Mouse (Mus musculus): Measurements from ENCODE around the gene Cuta.
A peak's percentile ranks its signal among the peaks of the same experiment; 100 is the strongest.
"Not testable (repeated sequence)": the region's sequence is repeated elsewhere in the genome, so short reads cannot be mapped to it uniquely, and the experiment has no call there.

Cuta gene

GRCm38 (mm10) chr17:26939178-26939972 lies at the start of gene Cuta:
Cuta (minus strand) TSS chr17:26939569.
- peak; percentile 100 for DNase-seq

- DNase-seq, result no peak
Observed at GRCm38 (mm10) chr17:26985503-26986179, 46.3 kb upstream of the Cuta start.

- DNase-seq, result no peak
Observed at GRCm38 (mm10) chr17:26983382-26983781, 44.0 kb upstream of the Cuta start.

DNA sequence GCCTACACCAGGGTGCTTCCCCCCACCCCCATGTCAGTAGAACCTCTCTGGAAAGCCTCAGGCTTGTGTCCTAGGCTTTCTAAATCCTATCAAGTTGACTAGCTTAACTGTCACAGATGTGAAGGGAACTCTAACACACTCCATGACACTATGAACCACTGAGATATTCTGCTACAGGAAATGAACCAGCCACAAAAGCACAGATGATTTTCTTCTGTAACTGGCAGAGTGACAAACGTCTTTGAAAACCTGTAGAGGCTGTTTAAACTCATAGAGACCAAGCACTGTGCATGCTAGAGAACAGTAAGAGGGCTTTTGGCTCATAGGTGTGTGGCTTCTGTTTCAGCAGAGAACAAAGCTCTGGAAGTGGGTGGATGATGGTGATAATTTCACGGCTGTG lies 41.7 kb upstream of the Cuta start:
- no peak for DNase-seq

DNA sequence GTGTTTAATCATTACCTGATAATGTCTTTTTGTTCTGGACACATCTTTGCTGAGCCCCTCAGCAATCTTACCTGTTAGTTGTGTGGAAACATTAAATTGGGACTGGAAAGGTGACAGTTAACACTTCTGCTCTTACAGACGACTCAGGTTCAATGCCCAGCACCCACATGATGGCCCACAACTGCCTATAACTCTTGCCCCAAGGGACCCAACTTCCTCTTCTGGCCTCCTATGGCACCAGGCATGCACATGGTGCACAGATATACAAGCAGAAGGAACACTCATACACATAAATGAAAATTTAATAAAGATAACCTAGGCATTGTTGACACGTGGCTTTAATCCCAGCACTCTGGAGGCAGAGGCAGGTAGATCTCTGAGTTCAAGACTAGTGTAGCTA lies 40.1 kb upstream of the Cuta start:
- DNase-seq, result no peak

GRCm38 (mm10) chr17:26977354-26977753 lies 38.0 kb upstream of the Cuta start:
- not testable (repeated sequence) for DNase-seq

GRCm38 (mm10) chr17:26975415-26975814 lies 36.0 kb upstream of the Cuta start:
- no peak for DNase-seq

- no peak for DNase-seq
Observed at GRCm38 (mm10) chr17:26974547-26974946, 35.2 kb upstream of the Cuta start.

DNA sequence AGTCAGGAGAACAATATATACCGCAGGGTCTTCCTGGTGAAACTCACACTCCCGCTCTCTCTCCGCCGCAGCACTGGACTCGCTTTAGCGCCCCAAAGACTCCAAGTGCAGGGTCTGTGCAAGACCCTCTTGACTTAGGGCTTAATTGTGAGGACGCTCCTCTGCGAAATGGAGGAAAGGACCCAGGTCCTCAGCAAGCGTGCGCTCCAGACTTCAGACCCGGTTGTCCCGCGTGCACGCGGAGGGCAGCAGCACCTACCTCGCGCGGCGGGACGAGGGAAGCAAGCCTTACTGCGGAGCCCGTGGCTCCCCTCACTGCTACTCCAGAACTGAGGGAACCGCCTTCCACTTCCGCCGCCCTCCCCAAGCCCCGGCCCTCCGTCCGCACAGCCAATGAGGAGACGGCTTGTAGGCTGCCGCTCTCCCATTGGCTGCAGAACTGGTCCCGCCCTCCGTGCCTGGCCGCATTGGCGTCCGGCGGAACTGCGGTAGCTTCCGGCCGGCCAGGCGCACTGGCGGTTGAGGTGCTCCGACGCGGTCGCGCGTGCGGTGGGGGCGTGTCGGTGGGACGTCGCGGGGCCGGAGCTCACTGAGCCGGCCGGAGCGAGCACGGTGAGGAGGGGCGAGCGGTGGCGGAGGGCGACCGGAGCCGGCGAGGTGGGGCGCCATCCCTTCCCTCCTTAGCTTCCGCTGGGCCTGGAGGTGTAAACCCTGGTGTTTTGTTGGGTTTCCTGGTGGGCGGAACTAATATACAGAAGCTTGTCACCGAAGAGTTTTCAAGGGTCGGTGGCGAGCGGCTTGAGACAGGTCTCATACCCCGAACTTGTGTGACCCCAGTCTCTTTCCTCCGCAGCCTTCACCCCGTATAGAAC lies 33.6 kb upstream of the Cuta start, which contains the start of gene Zbtb9:
Gene Zbtb9, plus strand, starts transcription at position 465 of the 872 bp plus-strand sequence.
- peak; percentile 95 for DNase-seq

- no peak for DNase-seq
Observed at GRCm38 (mm10) chr17:26972107-26972506, 32.7 kb upstream of the Cuta start.

GRCm38 (mm10) chr17:26971247-26971905 lies 32.0 kb upstream of the Cuta start:
- no peak for DNase-seq

DNA sequence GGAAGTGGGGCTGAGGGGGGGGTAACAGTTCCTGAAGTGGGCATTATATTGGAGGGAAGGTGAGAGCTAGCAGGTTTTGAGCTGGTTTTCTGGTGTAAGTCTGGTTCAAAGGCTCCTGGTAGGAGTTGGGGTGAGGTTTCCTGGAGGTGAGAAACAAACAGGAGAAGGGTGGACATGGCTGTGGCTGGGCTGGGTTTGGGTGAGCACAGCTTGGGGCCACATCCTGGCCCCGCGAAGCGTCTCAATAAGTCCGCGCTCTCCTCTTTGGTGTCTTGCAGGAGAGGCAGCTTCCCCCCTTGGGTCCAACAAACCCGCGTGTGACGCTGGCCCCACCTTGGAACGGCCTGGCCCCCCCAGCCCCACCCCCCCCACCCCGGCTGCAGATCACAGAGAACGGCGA lies 30.9 kb upstream of the Cuta start:
- no peak for DNase-seq

DNA sequence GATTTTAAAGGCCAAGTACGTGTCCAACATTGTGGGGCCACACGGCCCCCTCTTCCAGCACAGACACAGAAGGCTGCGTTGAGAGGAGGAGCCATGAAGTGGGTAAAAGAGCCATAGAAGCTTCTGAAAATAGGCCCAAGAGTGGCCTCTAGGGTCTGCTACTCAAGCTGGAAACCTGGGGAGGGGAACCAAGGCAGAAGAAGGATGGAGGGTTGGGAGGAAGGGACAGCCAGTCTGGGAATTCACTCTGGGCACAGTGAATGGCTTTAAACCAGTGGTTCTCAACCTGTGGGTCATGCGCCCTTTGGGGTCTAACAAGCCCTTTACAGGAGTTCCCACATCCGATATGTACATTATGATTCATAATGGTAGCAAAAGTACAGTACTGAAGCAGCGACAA lies 29.9 kb upstream of the Cuta start:
- no peak for DNase-seq

DNA sequence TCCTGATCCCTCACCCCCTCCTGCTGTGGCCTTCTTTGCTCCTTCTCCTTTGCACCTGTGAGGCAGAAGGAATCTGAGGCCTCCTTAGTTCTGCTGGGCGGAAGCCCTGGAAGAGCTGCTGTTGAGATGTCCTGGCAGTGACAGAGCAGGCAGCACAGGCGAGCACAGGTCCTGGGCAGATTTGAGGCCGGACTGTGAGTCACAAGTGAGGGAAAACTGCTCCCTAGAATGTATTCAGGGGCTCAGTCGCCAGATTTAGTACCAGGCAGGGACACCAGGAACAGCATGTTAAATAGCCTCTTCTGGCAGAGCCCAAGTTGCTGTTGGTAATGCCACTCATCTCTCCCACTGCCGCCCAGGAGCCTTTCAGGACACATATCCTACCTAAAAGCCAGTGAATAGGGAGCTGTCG lies 28.8 kb upstream of the Cuta start:
- DNase-seq, result no peak

GRCm38 (mm10) chr17:26967477-26967876 lies 28.1 kb upstream of the Cuta start:
- no peak for DNase-seq

- no peak for DNase-seq
Observed at GRCm38 (mm10) chr17:26966993-26967392, 27.6 kb upstream of the Cuta start.

DNA sequence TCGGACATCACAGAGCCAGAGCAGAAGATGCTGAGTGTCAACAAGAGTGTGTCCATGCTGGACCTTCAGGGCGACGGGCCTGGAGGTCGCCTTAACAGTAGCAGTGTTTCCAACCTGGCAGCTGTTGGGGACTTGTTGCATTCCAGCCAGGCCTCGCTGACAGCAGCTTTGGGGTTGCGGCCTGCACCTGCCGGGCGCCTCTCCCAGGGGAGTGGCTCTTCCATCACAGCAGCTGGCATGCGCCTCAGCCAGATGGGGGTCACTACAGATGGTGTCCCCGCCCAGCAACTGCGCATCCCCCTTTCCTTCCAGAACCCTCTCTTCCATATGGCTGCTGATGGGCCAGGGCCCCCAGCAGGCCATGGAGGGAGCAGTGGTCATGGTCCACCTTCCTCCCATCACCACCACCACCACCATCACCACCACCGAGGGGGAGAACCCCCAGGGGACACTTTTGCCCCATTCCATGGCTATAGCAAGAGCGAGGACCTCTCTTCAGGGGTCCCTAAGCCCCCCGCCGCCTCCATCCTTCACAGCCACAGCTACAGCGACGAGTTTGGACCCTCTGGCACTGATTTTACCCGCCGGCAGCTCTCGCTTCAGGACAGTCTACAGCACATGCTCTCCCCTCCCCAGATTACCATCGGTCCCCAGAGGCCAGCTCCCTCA lies 22.3 kb upstream of the Cuta start:
- DNase-seq, result no peak

GRCm38 (mm10) chr17:26959815-26960214 lies 20.4 kb upstream of the Cuta start:
- DNase-seq, result no peak

GRCm38 (mm10) chr17:26958880-26959279 lies 19.5 kb upstream of the Cuta start:
- no peak for DNase-seq

- DNase-seq, result no peak
Observed at GRCm38 (mm10) chr17:26957872-26958271, 18.5 kb upstream of the Cuta start.

DNA sequence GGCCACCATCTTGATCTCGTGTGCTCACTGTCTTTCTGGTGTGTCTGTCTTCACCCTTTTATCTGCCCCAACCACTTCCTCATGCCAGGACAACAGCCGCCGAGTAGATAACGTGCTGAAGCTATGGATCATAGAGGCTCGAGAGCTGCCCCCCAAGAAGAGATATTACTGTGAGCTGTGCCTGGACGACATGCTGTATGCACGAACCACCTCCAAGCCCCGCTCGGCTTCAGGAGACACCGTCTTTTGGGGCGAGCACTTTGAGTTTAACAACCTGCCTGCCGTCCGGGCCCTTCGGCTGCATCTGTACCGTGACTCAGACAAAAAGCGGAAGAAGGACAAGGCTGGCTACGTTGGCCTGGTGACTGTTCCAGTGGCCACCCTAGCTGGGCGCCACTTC lies 17.5 kb upstream of the Cuta start:
- DNase-seq, result no peak

DNA sequence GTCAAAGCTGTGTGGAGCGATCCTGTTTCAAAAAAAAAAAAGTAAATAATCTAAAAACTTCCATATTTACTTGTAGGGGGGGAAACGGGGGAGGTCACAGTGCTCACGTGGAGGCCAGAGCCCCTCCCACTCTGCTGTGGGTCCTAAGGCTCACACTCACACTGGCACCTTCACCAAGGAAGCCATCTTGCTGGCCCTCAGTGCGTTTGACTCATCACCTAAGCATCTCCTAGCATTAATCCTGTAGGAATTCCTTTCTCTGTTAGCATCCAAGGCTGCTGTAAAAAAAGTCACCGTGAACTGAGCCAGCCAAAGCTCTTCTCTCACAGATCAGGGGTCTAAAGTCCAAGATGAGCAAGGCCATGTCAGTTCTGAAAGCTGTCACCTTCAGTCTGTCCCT lies 16.9 kb upstream of the Cuta start:
- DNase-seq, result no peak

Measured in kidney, adult 18-20 months (tissue).